Mouse (Mus musculus) neural tube, embryonic 11.5 days (tissue): ENCODE results near the gene Sptbn4. TPM values are rescaled to one million over a fixed set of nuclear protein-coding genes. Genes with fewer than 3 reads are reported as not detected.
A peak's percentile ranks its signal among the peaks of the same experiment; 100 is the strongest.

ENCODE experiments used
- ATAC-seq: fragments of 200-750 bp; cut with Nextera tagmentation; 2 replicates; pipeline ENCODE4 v1.8.0; 2017; ENCODE audit warnings: moderate number of reproducible peaks, mild to moderate bottlenecking, moderate TSS enrichment, moderate library complexity; ENCODE audit not compliant: insufficient read depth, low FRiP score, low TSS enrichment
- DNase-seq: peaks from one replicate; pipeline ENCODE4 v3.0.0-alpha.2; 2015; ENCODE audit warnings: low spot score
- H3K27ac ChIP-seq: fragments of 300-500 bp; sonication (generic); 2 replicates; pipeline ENCODE4 v1.5.1; 2014; ENCODE audit warnings: low read depth, mild to moderate bottlenecking, low read length
- H3K27me3 ChIP-seq: fragments of 300-500 bp; sonication (generic); 2 replicates; pipeline ENCODE4 v1.6.1; 2014; ENCODE audit warnings: mild to moderate bottlenecking, low read length, mixed read lengths; ENCODE audit not compliant: control insufficient read depth, insufficient read depth
- H3K36me3 ChIP-seq: fragments of 300-500 bp; sonication (generic); 2 replicates; pipeline ENCODE4 v1.6.1; 2014; ENCODE audit warnings: mild to moderate bottlenecking, low read length, moderate library complexity, mixed read lengths; ENCODE audit not compliant: control insufficient read depth, insufficient read depth
- H3K4me1 ChIP-seq: fragments of 300-500 bp; sonication (generic); 2 replicates; pipeline ENCODE4 v1.6.1; 2014; ENCODE audit warnings: low read length, mixed read lengths; ENCODE audit not compliant: control insufficient read depth, insufficient read depth
- H3K4me2 ChIP-seq: fragments of 300-500 bp; sonication (generic); 2 replicates; pipeline ENCODE4 v1.6.1; 2014; ENCODE audit warnings: low read depth, mild to moderate bottlenecking, moderate library complexity
- H3K4me3 ChIP-seq: fragments of 300-500 bp; sonication (generic); 2 replicates; pipeline ENCODE4 v1.5.1; 2014; ENCODE audit warnings: low read depth, low read length
- H3K9ac ChIP-seq: fragments of 300-500 bp; sonication (generic); 2 replicates; pipeline ENCODE4 v1.6.1; 2014; ENCODE audit warnings: mild to moderate bottlenecking, low read length
- H3K9me3 ChIP-seq: fragments of 300-500 bp; sonication (generic); 2 replicates; pipeline ENCODE4 v1.6.1; 2016; ENCODE audit warnings: low read length; ENCODE audit not compliant: control insufficient read depth
- WGBS: fragments of 180-500 bp; shearing (Covaris S2); extraction: QIAGEN DNeasy Blood & Tissue Kit; methylation state at CpG from one replicate; pipeline ENCODE4 v1.1.7; 2014; 5-methylcytosine and 5-hydroxymethylcytosine counted together
- polyA plus RNA-seq: library from polyadenylated mRNA; unstranded; fragments of >200 nt; fragmentation: Nextera tagmentation; extraction: Ambion mirVana; gene quantifications from 2 replicates; pipeline ENCODE4 v1.2.1, GENCODE M21; 2014

Gene Sptbn4
- polyA plus RNA-seq, 1 experiment from 2014 or later = 0.34 TPM

GRCm38 (mm10) chr7:27404203-27404942 is 43.1 kb downstream of the Sptbn4 start:
- Histone ChIP-seq H3K4me2 (no peak overlapping the region), H3K27ac (no peak overlapping the region), H3K9me3 (no peaks in the 10 kb centered on the region), H3K27me3 (peaks cover 71% of the 10 kb centered on the region), H3K4me1 (no peaks in the 10 kb centered on the region), H3K4me3 (no peak overlapping the region), H3K9ac (no peak overlapping the region), H3K36me3 (no peaks in the 10 kb centered on the region)
- DNase-seq (peak; percentile 22), ATAC-seq (no peak)
- 6% methylated on average over 79 of the region's 81 CpGs for WGBS

DNA sequence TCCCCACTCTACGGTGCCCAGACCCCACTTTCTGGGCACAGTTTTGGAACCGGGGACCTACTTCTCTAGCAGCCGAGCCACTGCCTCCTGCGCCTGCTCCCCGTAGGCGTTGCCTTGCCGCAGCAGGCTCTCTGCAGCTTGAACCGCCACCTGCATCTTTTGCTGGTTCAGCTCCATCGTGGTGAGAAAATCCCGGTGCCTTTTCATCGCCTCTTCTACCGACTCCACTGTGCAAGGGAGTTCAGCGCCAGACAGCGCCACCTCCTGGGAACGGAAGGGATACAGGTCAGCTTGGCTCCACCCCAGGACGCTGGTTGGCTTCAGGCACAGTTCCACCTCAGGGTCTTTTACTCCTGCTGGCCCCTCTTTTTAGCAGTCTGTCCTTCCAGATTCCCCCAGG is 44.8 kb downstream of the Sptbn4 start:
- Histone ChIP-seq H3K4me2 (no peak overlapping the region), H3K36me3 (no peaks in the 10 kb centered on the region), H3K4me1 (no peaks in the 10 kb centered on the region), H3K4me3 (no peak overlapping the region), H3K27me3 (peaks cover 58% of the 10 kb centered on the region), H3K27ac (no peak overlapping the region), H3K9me3 (no peaks in the 10 kb centered on the region), H3K9ac (no peak overlapping the region)
- WGBS = 11% methylated on average over 16 of the region's 16 CpGs
- DNase-seq = peak; percentile 70
- no peak for ATAC-seq

GRCm38 (mm10) chr7:27400545-27400944 is 46.9 kb downstream of the Sptbn4 start:
- Histone ChIP-seq H3K4me3 (no peak overlapping the region), H3K27me3 (peaks cover 60% of the 10 kb centered on the region), H3K9me3 (no peaks in the 10 kb centered on the region), H3K4me1 (no peaks in the 10 kb centered on the region), H3K27ac (no peak overlapping the region), H3K36me3 (no peaks in the 10 kb centered on the region), H3K9ac (no peak overlapping the region), H3K4me2 (no peak overlapping the region)
- whole genome bisulfite sequencing = 76% methylated on average over 7 of the region's 7 CpGs
- DNase-seq (no peak), ATAC-seq (no peak)

GRCm38 (mm10) chr7:27397048-27397949 is 50.2 kb downstream of the Sptbn4 start:
- H3K9me3 ChIP-seq = no peaks in the 10 kb centered on the region

DNA sequence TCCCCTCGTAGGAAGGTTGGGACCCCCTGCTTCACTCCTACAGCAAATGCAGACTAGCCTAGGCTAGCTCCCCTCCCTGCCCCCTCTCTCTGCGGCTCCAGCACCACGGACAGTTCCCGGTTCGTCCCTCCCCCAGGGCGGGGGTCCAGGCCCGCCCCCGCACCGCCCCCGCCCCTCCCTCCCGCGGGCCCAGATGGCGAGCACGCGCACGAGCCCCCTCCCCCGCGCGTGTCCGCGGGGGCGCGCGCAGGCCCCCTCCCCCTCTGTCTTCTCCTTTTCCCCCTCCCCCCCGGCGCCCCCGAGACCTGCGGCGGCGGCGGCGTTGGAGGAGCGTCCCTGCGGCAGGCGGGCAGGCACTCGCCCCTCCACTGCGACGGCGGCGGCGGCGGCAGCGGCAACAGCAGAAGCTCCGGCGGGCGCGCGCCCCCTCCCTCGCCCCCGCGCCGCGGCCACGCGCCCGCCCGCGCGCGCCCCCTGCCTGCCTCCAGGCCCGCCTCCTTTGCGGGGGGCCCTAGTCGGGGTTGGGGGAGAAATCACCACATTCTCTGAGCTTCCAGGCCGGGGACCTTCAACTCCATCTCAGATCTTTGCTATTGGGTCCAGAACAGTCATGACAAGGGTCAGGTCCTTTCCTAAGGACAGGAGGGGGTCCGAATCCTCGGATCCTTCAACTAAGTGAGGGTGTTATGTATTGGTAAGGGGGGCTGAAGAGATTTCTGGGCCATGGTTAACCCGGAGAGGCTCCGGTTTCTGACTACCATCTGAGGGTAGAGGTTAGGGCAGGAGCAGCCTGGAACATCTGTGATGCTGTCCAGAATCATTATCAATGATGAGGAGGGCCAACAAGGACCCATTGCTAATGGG is 51.1 kb downstream of the Sptbn4 start:
- H3K36me3 ChIP-seq = no peaks in the 10 kb centered on the region
- H3K27ac ChIP-seq = no peak overlapping the region
- no peaks in the 10 kb centered on the region for H3K4me1 ChIP-seq
- H3K9ac ChIP-seq = peak overlapping the region; percentile 52
- peak overlapping the region; percentile 66 for H3K4me2 ChIP-seq
- DNase-seq = peak; percentile 50
- H3K4me3 ChIP-seq = peak overlapping the region; percentile 43
- peaks cover 57% of the 10 kb centered on the region for H3K27me3 ChIP-seq
- no peak for ATAC-seq
- H3K9me3 ChIP-seq = no peaks in the 10 kb centered on the region
- WGBS = 5% methylated on average over 24 of the region's 68 CpGs

More at GRCm38 (mm10) chr7:27397048-27397949, 50.2 kb downstream of the Sptbn4 start:
- DNase-seq (peak; percentile 64), ATAC-seq (no peak; the same call in 1 of the 2 replicates)
- Histone ChIP-seq H3K27me3 (peaks cover 51% of the 10 kb centered on the region), H3K9ac (no peak overlapping the region), H3K36me3 (no peaks in the 10 kb centered on the region), H3K4me3 (peak overlapping the region; percentile 43; the same call in 1 of the 2 replicates), H3K27ac (no peak overlapping the region), H3K4me1 (no peaks in the 10 kb centered on the region), H3K4me2 (no peak overlapping the region)
- 19% methylated on average over 26 of the region's 26 CpGs for WGBS

- H3K9ac ChIP-seq = no peak overlapping the region
- H3K36me3 ChIP-seq = no peaks in the 10 kb centered on the region
- peak overlapping the region; percentile 43; the same call in 1 of the 2 replicates for H3K4me3 ChIP-seq
- WGBS = 2% methylated on average over 22 of the region's 22 CpGs
- H3K9me3 ChIP-seq = no peaks in the 10 kb centered on the region
- no peaks in the 10 kb centered on the region for H3K4me1 ChIP-seq
- H3K4me2 ChIP-seq = peak overlapping the region; percentile 66
- DNase-seq (no peak), ATAC-seq (no peak)
- H3K27ac ChIP-seq = no peak overlapping the region
- peaks cover 61% of the 10 kb centered on the region for H3K27me3 ChIP-seq
These were observed 51.8 kb downstream of the Sptbn4 start for GRCm38 (mm10) chr7:27395521-27396183.

- Histone ChIP-seq H3K36me3 (no peaks in the 10 kb centered on the region), H3K27me3 (peaks cover 46% of the 10 kb centered on the region), H3K9ac (no peak overlapping the region), H3K4me3 (no peak overlapping the region), H3K4me1 (no peaks in the 10 kb centered on the region), H3K9me3 (no peaks in the 10 kb centered on the region), H3K4me2 (no peak overlapping the region), H3K27ac (no peak overlapping the region)
- DNase-seq (no peak), ATAC-seq (no peak)
- 40% methylated on average over 16 of the region's 16 CpGs for WGBS
These were observed 56.1 kb downstream of the Sptbn4 start for GRCm38 (mm10) chr7:27391416-27391815.

DNA sequence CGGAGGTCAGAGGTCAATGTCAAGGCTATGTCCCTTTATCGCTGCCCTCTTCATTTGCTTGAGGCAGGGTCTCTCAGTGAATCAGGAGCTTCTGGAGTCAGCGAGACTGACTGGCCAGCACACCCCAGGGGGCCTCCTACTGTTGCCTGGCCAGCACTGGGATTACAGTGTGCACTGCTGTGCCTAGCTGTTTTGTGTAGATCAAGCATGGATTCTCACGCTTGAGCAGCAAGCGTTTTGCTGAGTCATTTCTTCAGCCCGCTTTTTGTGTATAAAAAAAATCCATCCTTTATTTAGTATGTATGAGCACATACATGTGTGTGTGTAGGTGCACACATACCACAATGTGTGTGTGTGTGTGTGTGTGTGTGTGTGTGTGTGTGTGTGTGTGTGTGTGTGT is 58.3 kb downstream of the Sptbn4 start:
- Histone ChIP-seq H3K4me3 (no peak overlapping the region), H3K9ac (no peak overlapping the region), H3K4me1 (no peaks in the 10 kb centered on the region), H3K36me3 (no peaks in the 10 kb centered on the region), H3K27ac (no peak overlapping the region), H3K9me3 (no peaks in the 10 kb centered on the region), H3K27me3 (peaks cover 24% of the 10 kb centered on the region), H3K4me2 (no peak overlapping the region)
- DNase-seq = no peak
- 74% methylated on average over 6 of the region's 6 CpGs for WGBS
- ATAC-seq = no peak
